Mouse (Mus musculus): ENCODE results near the gene 1300017J02Rik.

The 1300017J02Rik gene

DNA sequence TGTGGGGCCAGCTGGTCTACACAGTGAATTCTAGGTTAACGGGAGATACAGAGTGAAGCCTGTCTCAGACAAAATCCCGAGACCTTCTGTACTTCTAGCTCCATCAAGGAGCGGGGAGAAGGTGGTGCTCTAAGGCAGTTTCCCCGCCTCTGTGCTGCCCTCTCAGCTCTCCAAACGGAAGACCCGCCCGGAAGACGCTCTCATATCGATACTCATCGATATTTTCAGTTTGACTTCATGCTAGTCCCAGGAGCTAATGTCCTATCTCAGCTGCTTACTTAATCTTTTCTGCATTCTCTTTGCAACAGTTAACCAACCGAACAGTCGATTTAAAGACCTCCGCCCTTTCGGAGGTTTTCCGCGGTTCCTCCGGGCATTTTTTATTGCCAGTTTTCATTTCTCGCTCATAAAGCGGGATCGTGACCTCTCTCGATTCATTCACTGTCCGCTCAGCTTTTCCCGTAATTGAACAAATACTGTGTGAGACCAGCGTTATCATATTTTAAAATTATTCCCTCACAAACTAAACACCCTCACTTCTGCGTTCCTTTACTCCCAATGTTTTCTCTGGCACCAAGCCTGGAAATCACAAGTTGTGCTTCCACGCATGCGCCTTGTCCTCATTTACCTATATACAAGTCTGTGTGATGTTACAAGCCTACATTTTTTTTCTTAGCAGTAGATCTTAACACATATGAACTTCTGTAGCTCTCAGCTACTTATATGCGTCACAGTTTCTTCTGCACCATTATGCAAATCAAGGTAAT is 92.0 kb downstream of the 1300017J02Rik start:
- no peak for DNase-seq

DNA sequence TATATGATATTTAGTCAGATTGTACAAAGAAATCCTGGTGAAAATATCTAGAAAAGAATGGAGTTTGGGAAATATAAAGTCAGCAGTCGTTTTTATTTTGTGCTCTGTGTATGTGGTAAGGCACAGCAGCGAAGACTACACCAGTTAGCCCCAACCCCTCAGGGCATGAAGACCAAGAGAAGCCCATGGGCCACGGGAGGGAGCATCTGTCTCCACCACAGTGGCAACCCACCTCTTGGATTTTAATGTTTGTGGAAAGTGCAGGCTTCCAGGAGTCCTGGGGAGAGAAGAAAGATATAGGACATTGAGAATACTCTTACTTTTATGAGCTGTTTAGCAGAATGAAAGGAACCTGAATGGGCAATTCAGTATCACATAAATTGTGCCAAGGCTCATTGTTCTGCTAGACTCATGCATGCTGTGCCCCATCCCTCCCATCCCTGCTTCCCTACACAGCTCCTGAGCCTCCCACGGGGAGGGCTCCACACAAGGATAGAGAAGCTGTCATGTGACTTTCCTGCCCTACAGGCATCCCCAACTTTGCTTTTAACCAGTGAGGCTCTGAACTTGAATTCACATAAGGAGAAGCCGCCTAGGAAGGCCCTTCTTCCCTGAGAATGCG is 96.0 kb downstream of the 1300017J02Rik start:
- DNase-seq = no peak

DNA sequence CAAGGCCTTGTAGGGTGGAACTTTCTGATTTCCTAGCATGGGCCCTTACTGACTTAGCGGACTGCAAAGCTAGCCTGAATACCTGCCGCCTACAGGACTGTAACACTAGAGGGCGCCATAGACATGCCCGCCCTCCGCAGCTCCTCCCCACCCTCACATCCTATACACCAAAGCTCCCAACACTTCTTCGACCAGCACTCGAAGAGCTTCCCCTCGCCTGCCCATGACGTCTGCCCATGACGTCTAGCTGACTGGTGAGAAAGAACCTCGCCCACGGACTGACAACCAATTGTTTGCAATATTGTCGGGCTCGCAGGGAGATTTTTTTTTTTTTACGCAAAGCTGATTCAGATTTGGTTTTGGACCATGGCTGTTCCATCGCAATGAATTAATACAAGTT is 97.0 kb downstream of the 1300017J02Rik start:
- peak; percentile 81 for DNase-seq

- DNase-seq = no peak
Observed at GRCm38 (mm10) chr9:103205786-103206185, 99.1 kb downstream of the 1300017J02Rik start.

- DNase-seq = peak; percentile 96
Observed at GRCm38 (mm10) chr9:103201561-103202260, 103.2 kb downstream of the 1300017J02Rik start, which contains the start of gene Srprb. TSS of gene Srprb (minus strand) at chr9:103202137.

All from thymus, postnatal 14 days (tissue).